8 mouse cellular contexts compared by ENCODE assay signal in genomic region chr8:85492940-85493931, GRCm38 (mm10). TPM values are rescaled to one million over a fixed set of nuclear protein-coding genes. Genes with fewer than 3 reads are reported as not detected.
DNase-seq lines count a peak whose midpoint lies in the region; ATAC-seq and TF ChIP-seq lines count a peak whose summit lies in the region.

No protein-coding gene starts in this region.

- no peaks in the 10 kb centered on the region for H3K27me3 ChIP-seq in neural tube, embryonic 11.5 days (ENCODE audit: control insufficient read depth, insufficient read depth, low read length)
- peaks cover 9% of the 10 kb centered on the region; the same call in 1 of the 2 replicates for H3K27me3 ChIP-seq in midbrain, embryonic 10.5 days (ENCODE audit: low read depth, poor library complexity, severe bottlenecking)
- H3K27me3 ChIP-seq in testis, adult 2 months (ENCODE audit: control insufficient read depth, insufficient read depth, low read length): no peaks in the 10 kb centered on the region

- DNase-seq in neural tube, embryonic 11.5 days (ENCODE audit: low spot score): no peak
- DNase-seq in neural tube, embryonic 10.5 days (ENCODE audit: extremely low spot score, low spot score): no peak
- peak; percentile 51 for DNase-seq in cerebellum, adult 9-10 months
- DNase-seq in kidney, postnatal 4 days: peak; percentile 32 to 49
- no peak for DNase-seq in midbrain, embryonic 10.5 days (ENCODE audit: low spot score)
- DNase-seq in urinary bladder, postnatal 25 days (ENCODE audit: low spot score): no peak

- H3K9ac ChIP-seq in neural tube, embryonic 11.5 days (ENCODE audit: low read length): peak overlapping the region; percentile 85

- H3K36me3 ChIP-seq in neural tube, embryonic 11.5 days (ENCODE audit: control insufficient read depth, insufficient read depth, low read length): no peaks in the 10 kb centered on the region
- 0 out of 2 replicates have a peak, but pooled peaks cover 3% of the 10 kb centered on the region for H3K36me3 ChIP-seq in midbrain, embryonic 10.5 days
- no peaks in the 10 kb centered on the region for H3K36me3 ChIP-seq in testis, adult 2 months (ENCODE audit: control insufficient read depth, insufficient read depth, low read length)

- TF ChIP-seq POLR2A in testis, adult 2 months (IDR thresholded peaks at IDR 0.05; ENCODE audit: control insufficient read depth, low read depth, low read length): no peak

- H3K27ac ChIP-seq in neural tube, embryonic 11.5 days (ENCODE audit: low read depth, low read length): no peak overlapping the region
- H3K27ac ChIP-seq in midbrain, embryonic 10.5 days (replicated peaks): peak overlapping the region; percentile 84
- peak overlapping the region; percentile 69 for H3K27ac ChIP-seq in testis, adult 2 months (ENCODE audit: control insufficient read depth, insufficient read depth, low read depth, low read length)

- H3K4me2 ChIP-seq in neural tube, embryonic 11.5 days (ENCODE audit: low read depth): peak overlapping the region; percentile 98

- ATAC-seq in neural tube, embryonic 11.5 days (ENCODE audit: insufficient read depth, low FRiP score, low TSS enrichment): no peak; the same call in 1 of the 2 replicates
- ATAC-seq in granulocyte monocyte progenitor cell, adult 5-6 weeks (replicated peaks; ENCODE audit: poor library complexity, severe bottlenecking): peak; percentile 12

- no peaks in the 10 kb centered on the region for H3K9me3 ChIP-seq in neural tube, embryonic 11.5 days (ENCODE audit: control insufficient read depth, low read length)
- H3K9me3 ChIP-seq in midbrain, embryonic 10.5 days (replicated peaks): no peaks in the 10 kb centered on the region

- WGBS in neural tube, embryonic 11.5 days: 10% methylated on average over 49 of the region's 49 CpGs
- 8% methylated on average over 49 of the region's 49 CpGs for WGBS in midbrain, embryonic 10.5 days

- no peaks in the 10 kb centered on the region for H3K4me1 ChIP-seq in neural tube, embryonic 11.5 days (ENCODE audit: control insufficient read depth, insufficient read depth, low read length)
- H3K4me1 ChIP-seq in midbrain, embryonic 10.5 days: peaks cover 19% of the 10 kb centered on the region
- peaks cover 6% of the 10 kb centered on the region for H3K4me1 ChIP-seq in testis, adult 2 months (ENCODE audit: control insufficient read depth, insufficient read depth, low read length)

- no peak for TF ChIP-seq CTCF in testis, adult 2 months (IDR thresholded peaks at IDR 0.05; ENCODE audit: control insufficient read depth, insufficient read depth, insufficient replicate concordance, low read depth, low read length)

- peak overlapping the region; percentile 84 for H3K4me3 ChIP-seq in neural tube, embryonic 11.5 days (ENCODE audit: low read depth, low read length)
- peak overlapping the region; percentile 89 for H3K4me3 ChIP-seq in midbrain, embryonic 10.5 days
- H3K4me3 ChIP-seq in testis, adult 2 months (ENCODE audit: control insufficient read depth, low read depth, low read length): peak overlapping the region; percentile 88

RNA-seq across cellular contexts. Expression of gene Gpt2, which starts 0.9 kb away (rescaled TPM):
- 37.9 and 42.9 TPM in 2 replicates for polyA plus RNA-seq in neural tube, embryonic 11.5 days (2014; fragmentation: Nextera tagmentation; extraction: Ambion mirVana)
- total RNA-seq in granulocyte monocyte progenitor cell, adult 5-6 weeks (2014; fragmentation: Nextera tagmentation): 3.1 and 5.7 TPM in 2 replicates
- total RNA-seq in granulocyte monocyte progenitor cell, adult 5-6 weeks (2017): 4.3 and 4.6 TPM in 2 replicates
- 31.9 and 33.0 TPM in 2 replicates for polyA plus RNA-seq in midbrain, embryonic 10.5 days (2016; fragmentation: Nextera tagmentation; extraction: Ambion mirVana)
- polyA plus RNA-seq in testis, adult 2 months (2012; rRNA removed): 12.7 and 15.6 TPM in 2 replicates

Comparison
In these comparisons a context has a peak if more than half of its experiments do, and no peak if none do; other contexts are left out.
1. DNase-seq: peak in cerebellum, adult 9-10 months (single experiment) and kidney, postnatal 4 days (2 of 2); none in neural tube, embryonic 11.5 days (single experiment), neural tube, embryonic 10.5 days (single experiment), midbrain, embryonic 10.5 days (single experiment) and urinary bladder, postnatal 25 days (single experiment).
2. Peak in every context shown above with its lines, with median percentiles within 50 percentile points of each other: H3K4me3 ChIP-seq.